Mouse (Mus musculus) heart, embryonic 12.5 days (tissue): Measurements from ENCODE around the gene Ubxn1. TPM values are rescaled to one million over a fixed set of nuclear protein-coding genes. Genes with fewer than 3 reads are reported as not detected.
"Not testable (repeated sequence)": the region's sequence is repeated elsewhere in the genome, so short reads cannot be mapped to it uniquely, and the experiment has no call there.

Experiments used
- ATAC-seq: fragments of 200-750 bp; cut with Nextera tagmentation; 2 replicates; pipeline ENCODE4 v1.8.0; 2017; ENCODE audit warnings: moderate TSS enrichment, moderate library complexity; ENCODE audit not compliant: insufficient number of reproducible peaks, low FRiP score
- H3K27ac ChIP-seq: fragments of 300-500 bp; sonication (generic); 2 replicates; pipeline ENCODE4 v1.5.1; 2016; ENCODE audit warnings: mild to moderate bottlenecking, moderate library complexity; ENCODE audit not compliant: poor library complexity, severe bottlenecking
- H3K27me3 ChIP-seq: fragments of 300-500 bp; sonication (generic); replicated peaks from 2 replicates; pipeline ENCODE4 v1.6.1; 2016; ENCODE audit warnings: mild to moderate bottlenecking, moderate library complexity
- H3K36me3 ChIP-seq: fragments of 300-500 bp; sonication (generic); 2 replicates; pipeline ENCODE4 v1.6.1; 2016; ENCODE audit warnings: mild to moderate bottlenecking, moderate library complexity
- H3K4me1 ChIP-seq: fragments of 300-500 bp; sonication (generic); replicated peaks from 2 replicates; pipeline ENCODE4 v1.6.1; 2016; ENCODE audit warnings: mild to moderate bottlenecking
- H3K4me2 ChIP-seq: fragments of 300-500 bp; sonication (generic); 2 replicates; pipeline ENCODE4 v1.6.1; 2016; ENCODE audit warnings: mild to moderate bottlenecking, moderate library complexity
- H3K4me3 ChIP-seq: fragments of 300-500 bp; sonication (generic); 2 replicates; pipeline ENCODE4 v1.5.1; 2016; ENCODE audit warnings: mild to moderate bottlenecking
- H3K9ac ChIP-seq: fragments of 300-500 bp; sonication (generic); 2 replicates; pipeline ENCODE4 v1.6.1; 2016; ENCODE audit warnings: mild to moderate bottlenecking, moderate library complexity
- H3K9me3 ChIP-seq: fragments of 300-500 bp; sonication (generic); replicated peaks from 2 replicates; pipeline ENCODE4 v1.6.1; 2016; ENCODE audit warnings: mild to moderate bottlenecking, moderate library complexity
- WGBS: fragments of 180-500 bp; shearing (Covaris S2); methylation state at CpG from one replicate; pipeline ENCODE4 v1.1.7; 2016; 5-methylcytosine and 5-hydroxymethylcytosine counted together
- polyA plus RNA-seq: library from polyadenylated mRNA; unstranded; fragments of >200 nt; fragmentation: Nextera tagmentation; extraction: Ambion mirVana; gene quantifications from 2 replicates; pipeline ENCODE4 v1.2.1, GENCODE M21; 2016

Ubxn1 gene
- 138 and 142 TPM in 2 replicates for polyA plus RNA-seq

GRCm38 (mm10) chr19:8871267-8872186 lies at the start of gene Ubxn1:
Gene Ubxn1, plus strand, starts transcription at chr19:8871496.
- no peaks in the 10 kb centered on the region for H3K9me3 ChIP-seq
- peaks cover 35% of the 10 kb centered on the region for H3K36me3 ChIP-seq
- peaks cover 12% of the 10 kb centered on the region for H3K4me1 ChIP-seq
- no peaks in the 10 kb centered on the region for H3K27me3 ChIP-seq
- H3K9ac ChIP-seq, result peak within 1 kb of the TSS; percentile 93
- WGBS, result 1% methylated on average over 59 of the region's 59 CpGs
- H3K27ac ChIP-seq, result peak within 1 kb of the TSS; percentile 76
- peak within 1 kb of the TSS; percentile 84 for H3K4me3 ChIP-seq
- peak within 1 kb of the TSS; percentile 92 for H3K4me2 ChIP-seq
- peak; percentile 99 for ATAC-seq

GRCm38 (mm10) chr19:8822696-8823095 lies 48.6 kb upstream of the Ubxn1 start:
- H3K9ac ChIP-seq, result 0 out of 2 replicates have a peak overlapping the region, but pooled peaks have one; percentile 46
- 73% methylated on average over 8 of the region's 8 CpGs for WGBS
- H3K36me3 ChIP-seq, result peaks cover 49% of the 10 kb centered on the region
- no peak overlapping the region for H3K27ac ChIP-seq
- no peaks in the 10 kb centered on the region for H3K9me3 ChIP-seq
- H3K27me3 ChIP-seq, result no peaks in the 10 kb centered on the region
- peak overlapping the region; percentile 48 for H3K4me2 ChIP-seq
- peaks cover 18% of the 10 kb centered on the region for H3K4me1 ChIP-seq
- H3K4me3 ChIP-seq, result peak overlapping the region; percentile 97
- ATAC-seq, result no peak

DNA sequence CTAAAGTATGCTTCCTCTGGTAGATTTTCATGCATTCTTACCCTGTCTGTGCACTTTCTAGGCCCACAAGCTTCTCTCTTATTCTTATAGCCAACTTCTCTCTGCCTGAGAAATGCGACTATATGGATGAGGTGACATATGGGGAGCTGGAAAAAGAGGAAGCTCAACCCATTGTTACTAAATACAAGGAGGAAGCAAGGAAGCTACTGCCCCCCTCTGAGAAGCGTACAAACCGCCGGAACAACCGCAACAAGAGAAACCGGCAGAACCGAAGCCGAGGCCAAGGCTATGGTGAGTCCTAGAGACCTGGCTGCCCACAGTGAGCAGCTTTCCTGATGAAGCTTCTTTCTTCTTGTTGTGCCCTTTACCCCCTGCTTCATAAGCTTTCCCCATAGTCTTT lies 41.6 kb upstream of the Ubxn1 start, which contains the start of gene AC129217.1:
Gene AC129217.1 (plus strand): TSS at position 114 of the 400 bp plus-strand sequence.
- no peak within 1 kb of the TSS for H3K4me3 ChIP-seq
- no peak within 1 kb of the TSS for H3K27ac ChIP-seq
- no peak for ATAC-seq
- no peaks in the 10 kb centered on the region for H3K4me1 ChIP-seq
- no peaks in the 10 kb centered on the region for H3K27me3 ChIP-seq
- WGBS, result 88% methylated on average over 8 of the region's 8 CpGs
- no peak within 1 kb of the TSS for H3K9ac ChIP-seq
- no peak within 1 kb of the TSS for H3K4me2 ChIP-seq
- H3K9me3 ChIP-seq, result no peaks in the 10 kb centered on the region
- H3K36me3 ChIP-seq, result peaks cover 97% of the 10 kb centered on the region

GRCm38 (mm10) chr19:8830664-8831063 lies 40.6 kb upstream of the Ubxn1 start:
- Histone ChIP-seq H3K36me3 (peaks cover 91% of the 10 kb centered on the region), H3K9me3 (no peaks in the 10 kb centered on the region), H3K4me2 (no peak overlapping the region), H3K27ac (no peak overlapping the region), H3K9ac (no peak overlapping the region), H3K4me1 (no peaks in the 10 kb centered on the region), H3K4me3 (no peak overlapping the region), H3K27me3 (no peaks in the 10 kb centered on the region)
- ATAC-seq, result no peak
- 96% methylated on average over 8 of the region's 8 CpGs for WGBS

DNA sequence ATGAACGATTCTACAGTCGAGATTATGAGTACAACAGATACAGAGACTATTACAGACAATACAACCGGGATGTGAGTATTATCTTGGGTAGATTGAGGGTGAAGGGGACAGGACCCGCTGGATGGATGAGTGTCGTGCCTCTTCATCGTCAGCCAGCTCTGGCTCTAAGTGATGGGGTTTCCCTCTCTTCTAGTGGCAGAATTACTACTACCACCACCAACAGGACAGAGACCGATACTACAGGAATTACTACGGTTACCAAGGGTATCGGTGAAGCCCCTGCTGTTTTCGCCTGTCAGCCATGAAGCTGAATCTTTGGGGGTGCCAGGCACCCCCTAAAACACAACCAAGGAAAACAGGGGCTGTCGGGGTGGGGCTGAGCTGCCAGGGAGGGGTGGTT lies 40.0 kb upstream of the Ubxn1 start:
- ATAC-seq, result no peak
- peaks cover 86% of the 10 kb centered on the region for H3K36me3 ChIP-seq
- H3K4me1 ChIP-seq, result no peaks in the 10 kb centered on the region
- H3K4me2 ChIP-seq, result no peak overlapping the region
- no peak overlapping the region for H3K27ac ChIP-seq
- WGBS, result 85% methylated on average over 11 of the region's 11 CpGs
- no peak overlapping the region for H3K9ac ChIP-seq
- no peak overlapping the region for H3K4me3 ChIP-seq
- no peaks in the 10 kb centered on the region for H3K9me3 ChIP-seq
- H3K27me3 ChIP-seq, result no peaks in the 10 kb centered on the region

DNA sequence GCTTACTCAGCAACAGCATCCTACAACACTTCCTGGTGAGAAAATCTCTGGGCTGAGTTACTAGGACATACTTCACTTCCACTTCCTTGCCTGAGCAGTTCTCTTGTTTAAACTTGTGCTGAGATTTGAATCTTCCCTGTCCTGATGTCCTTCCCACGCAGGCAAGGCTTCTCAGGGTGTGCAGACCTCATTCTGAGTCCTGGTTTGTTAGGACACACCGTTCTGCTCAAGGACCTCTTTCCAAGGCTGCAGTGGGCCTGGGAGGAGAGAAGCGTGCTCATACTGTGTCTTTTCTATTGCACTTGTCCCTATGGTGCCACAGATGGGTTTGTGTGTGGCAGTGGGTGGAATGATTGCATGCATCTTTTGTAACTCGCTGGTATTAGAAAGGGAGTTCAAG lies 38.3 kb upstream of the Ubxn1 start:
- H3K27me3 ChIP-seq, result no peaks in the 10 kb centered on the region
- no peak overlapping the region for H3K9ac ChIP-seq
- no peaks in the 10 kb centered on the region for H3K9me3 ChIP-seq
- no peak overlapping the region for H3K4me2 ChIP-seq
- peaks cover 69% of the 10 kb centered on the region for H3K36me3 ChIP-seq
- H3K4me1 ChIP-seq, result peaks cover 2% of the 10 kb centered on the region; the same call in 1 of the 2 replicates
- 91% methylated on average over 4 of the region's 4 CpGs for WGBS
- H3K4me3 ChIP-seq, result no peak overlapping the region
- H3K27ac ChIP-seq, result no peak overlapping the region
- no peak for ATAC-seq

DNA sequence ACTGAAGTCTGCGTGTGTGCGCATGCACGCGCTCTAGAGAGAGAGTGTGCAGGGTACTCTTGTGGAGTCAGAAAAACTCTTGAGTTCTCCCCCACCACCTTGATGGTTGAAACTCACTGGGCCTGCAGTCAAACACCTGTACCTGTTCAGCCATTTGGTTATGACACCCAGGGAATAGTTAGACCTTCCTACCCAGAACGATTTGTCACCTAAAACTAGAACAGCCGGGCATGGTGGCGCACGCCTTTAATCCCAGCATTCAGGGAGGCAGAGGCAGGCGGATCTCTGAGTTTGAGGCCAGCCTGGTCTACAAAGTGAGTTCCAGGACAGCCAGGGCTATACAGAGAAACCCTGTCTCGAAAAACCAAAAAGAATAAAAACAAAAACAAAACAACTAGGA lies 35.0 kb upstream of the Ubxn1 start:
- peaks cover 30% of the 10 kb centered on the region for H3K4me1 ChIP-seq
- H3K4me3 ChIP-seq, H3K9me3 ChIP-seq, H3K27me3 ChIP-seq, H3K4me2 ChIP-seq, ATAC-seq, H3K27ac ChIP-seq, H3K9ac ChIP-seq: not testable (repeated sequence)
- peaks cover 35% of the 10 kb centered on the region for H3K36me3 ChIP-seq
- 96% methylated on average over 10 of the region's 10 CpGs for WGBS

DNA sequence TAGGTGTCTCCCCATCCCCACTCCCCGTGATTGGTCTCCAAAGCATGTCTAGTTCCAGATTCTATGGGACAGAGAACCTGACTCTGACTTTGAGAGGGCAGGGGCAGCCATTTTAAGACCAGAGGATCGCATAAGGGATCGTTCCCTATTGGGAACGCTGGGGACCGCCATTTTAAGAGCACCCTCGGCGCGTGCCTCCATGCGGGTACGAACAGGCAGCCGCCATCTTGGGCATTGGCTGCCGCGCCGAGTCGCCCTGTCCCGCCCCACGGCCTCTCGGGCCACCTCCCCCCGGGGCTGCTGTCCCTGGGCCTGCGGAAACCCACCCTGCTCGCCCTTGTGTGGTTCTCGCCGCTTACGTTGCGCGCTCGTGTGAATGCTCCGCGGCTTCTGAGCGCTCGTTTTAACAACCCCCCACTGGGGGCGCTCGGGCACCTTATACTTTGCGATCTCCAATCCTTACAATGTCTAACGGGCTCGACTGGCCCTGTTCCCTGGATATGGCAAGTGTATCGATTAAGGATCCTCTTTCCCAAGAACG lies 34.0 kb upstream of the Ubxn1 start, which contains the start of gene Bscl2:
Gene Bscl2 (plus strand): TSS at position 217 of the 541 bp plus-strand sequence.
- Histone ChIP-seq H3K27ac (peak within 1 kb of the TSS; percentile 94), H3K9ac (peak within 1 kb of the TSS; percentile 67), H3K4me2 (peak within 1 kb of the TSS; percentile 72), H3K4me1 (peaks cover 30% of the 10 kb centered on the region), H3K27me3 (no peaks in the 10 kb centered on the region), H3K9me3 (no peaks in the 10 kb centered on the region), H3K36me3 (peaks cover 26% of the 10 kb centered on the region), H3K4me3 (peak within 1 kb of the TSS; percentile 60)
- 2% methylated on average over 38 of the region's 38 CpGs for WGBS
- ATAC-seq, result peak; percentile 70

GRCm38 (mm10) chr19:8838041-8838730 lies 33.1 kb upstream of the Ubxn1 start:
- 18% methylated on average over 15 of the region's 15 CpGs for WGBS
- 0 out of 2 replicates have a peak, but pooled peaks have one; percentile 13 for ATAC-seq

DNA sequence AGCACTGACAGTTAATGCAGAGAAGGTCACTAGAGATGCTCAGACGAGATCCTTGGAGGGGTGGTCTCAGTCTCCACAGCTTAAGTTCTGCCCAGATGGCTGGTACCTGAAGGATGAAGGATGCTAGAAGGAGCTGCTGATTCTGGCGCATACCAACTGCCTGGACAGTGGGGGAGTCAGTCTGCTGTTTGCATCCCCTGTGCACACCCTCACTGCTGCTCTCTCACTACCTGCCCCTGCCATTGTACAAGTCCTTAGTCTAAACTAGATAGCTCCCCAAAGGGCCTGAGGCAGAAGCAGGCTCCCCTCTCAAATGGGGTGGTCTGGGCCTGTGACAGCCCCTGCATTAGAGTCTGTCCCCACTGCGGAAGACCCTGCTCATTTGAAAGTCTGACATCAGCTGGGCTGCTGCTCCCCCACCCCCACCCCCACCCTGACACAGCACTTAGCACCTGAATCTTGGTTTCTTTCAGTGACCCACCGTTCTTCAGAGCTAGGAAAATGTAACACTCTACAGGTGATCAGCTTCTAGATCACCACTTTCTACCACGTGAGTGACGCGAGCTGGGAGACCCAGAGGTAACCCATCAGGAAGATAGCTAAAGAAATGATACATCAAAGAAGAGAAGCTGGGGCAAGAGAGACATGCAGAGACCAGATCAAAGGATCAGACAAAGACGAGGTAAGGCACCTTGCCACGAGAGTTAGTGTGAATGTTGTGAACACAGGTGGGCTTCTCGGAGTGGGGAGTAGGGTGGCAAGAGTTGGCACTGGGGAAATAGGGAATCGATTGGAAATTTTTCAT lies 32.0 kb upstream of the Ubxn1 start, which contains the start of gene Gng3:
Gene Gng3 (minus strand): TSS at position 92 of the 805 bp plus-strand sequence.
- H3K4me1 ChIP-seq, result peaks cover 30% of the 10 kb centered on the region
- H3K4me3 ChIP-seq, result peak within 1 kb of the TSS; percentile 60
- peaks cover 14% of the 10 kb centered on the region for H3K36me3 ChIP-seq
- H3K4me2 ChIP-seq, result peak within 1 kb of the TSS; percentile 82
- WGBS, result 49% methylated on average over 11 of the region's 11 CpGs
- H3K27me3 ChIP-seq, result no peaks in the 10 kb centered on the region
- no peaks in the 10 kb centered on the region for H3K9me3 ChIP-seq
- H3K9ac ChIP-seq, result peak within 1 kb of the TSS; percentile 80
- ATAC-seq, result no peak
- H3K27ac ChIP-seq, result peak within 1 kb of the TSS; percentile 94

More at GRCm38 (mm10) chr19:8838041-8838730, 33.1 kb upstream of the Ubxn1 start:
- peak overlapping the region; percentile 94 for H3K27ac ChIP-seq
- H3K9me3 ChIP-seq, result no peaks in the 10 kb centered on the region
- peak overlapping the region; percentile 72 for H3K4me2 ChIP-seq
- peaks cover 30% of the 10 kb centered on the region for H3K4me1 ChIP-seq
- peak overlapping the region; percentile 60 for H3K4me3 ChIP-seq
- peak overlapping the region; percentile 67 for H3K9ac ChIP-seq
- H3K36me3 ChIP-seq, result peaks cover 22% of the 10 kb centered on the region
- no peaks in the 10 kb centered on the region for H3K27me3 ChIP-seq
